Mouse (Mus musculus) megakaryocyte, embryonic 14.5 days (primary cell): ENCODE measurements around the gene Gnb3.

Experiments
- FLI1 ChIP-seq: IDR thresholded peaks from 2 replicates; pipeline ENCODE4 v1.6.1; 2012; ENCODE audit warnings: low read length, inconsistent platforms, mixed read lengths
- GATA1 ChIP-seq: IDR thresholded peaks from 3 replicates; pipeline ENCODE4 v1.6.1; 2012; ENCODE audit warnings: mixed read lengths, low read length, inconsistent platforms, borderline replicate concordance

GRCm38 (mm10) chr6:124834512-124835081 lies 5.5 kb downstream of the Gnb3 start:
- TF ChIP-seq GATA1 (no peak), FLI1 (no peak)
